8 mouse cellular contexts compared by ENCODE assay signal in genomic region chr11:109474086-109474742, GRCm38 (mm10). TPM values are rescaled to one million over a fixed set of nuclear protein-coding genes. Genes with fewer than 3 reads are reported as not detected.
DNase-seq lines count a peak whose midpoint lies in the region; ATAC-seq lines count a peak whose summit lies in the region.

No protein-coding gene starts in this region.

- peaks cover 20% of the 10 kb centered on the region for H3K4me1 ChIP-seq in heart, embryonic 15.5 days (replicated peaks)
- H3K4me1 ChIP-seq in forebrain, embryonic 15.5 days = peaks cover 29% of the 10 kb centered on the region

- peaks cover 3% of the 10 kb centered on the region; the same call in 1 of the 2 replicates for H3K27me3 ChIP-seq in heart, embryonic 15.5 days
- H3K27me3 ChIP-seq in forebrain, embryonic 15.5 days = no peaks in the 10 kb centered on the region

- ATAC-seq in heart, embryonic 15.5 days (replicated peaks; ENCODE audit: insufficient number of reproducible peaks, insufficient read depth, low FRiP score, low read depth) = no peak
- peak; percentile 39 for ATAC-seq in forebrain, embryonic 15.5 days (replicated peaks)

- H3K4me2 ChIP-seq in heart, embryonic 15.5 days = peak overlapping the region; percentile 97
- H3K4me2 ChIP-seq in forebrain, embryonic 15.5 days (replicated peaks) = peak overlapping the region; percentile 86

- peak overlapping the region; percentile 86 for H3K4me3 ChIP-seq in heart, embryonic 15.5 days
- peak overlapping the region; percentile 89 for H3K4me3 ChIP-seq in forebrain, embryonic 15.5 days
- H3K4me3 ChIP-seq in macrophage (ENCODE audit: inconsistent target) = peak overlapping the region; percentile 13; the same call in 1 of the 2 replicates

- no peaks in the 10 kb centered on the region for H3K9me3 ChIP-seq in heart, embryonic 15.5 days (replicated peaks)
- no peaks in the 10 kb centered on the region for H3K9me3 ChIP-seq in forebrain, embryonic 15.5 days

- DNase-seq in heart, adult 11 months = no peak
- DNase-seq in MN1 (ENCODE audit: low spot score) = peak; percentile 70
- no peak for DNase-seq in urinary bladder, postnatal 4 days (ENCODE audit: low spot score in 2 of 2)
- no peak for DNase-seq in kidney, postnatal 25 days
- DNase-seq in right cerebral cortex, postnatal 25 days = no peak

- peak overlapping the region; percentile 86 for H3K27ac ChIP-seq in heart, embryonic 15.5 days
- H3K27ac ChIP-seq in forebrain, embryonic 15.5 days (replicated peaks) = peak overlapping the region; percentile 94
- peak overlapping the region; percentile 54 for H3K27ac ChIP-seq in macrophage

- H3K79me2 ChIP-seq in macrophage (ENCODE audit: inconsistent target) = peaks cover 33% of the 10 kb centered on the region

- WGBS in heart, embryonic 15.5 days = 15% methylated on average over 14 of the region's 14 CpGs
- 11% methylated on average over 14 of the region's 14 CpGs for WGBS in forebrain, embryonic 15.5 days
- 16% methylated on average over 14 of the region's 14 CpGs for WGBS in macrophage (ENCODE audit: missing documents)

- peak overlapping the region; percentile 78 for H3K9ac ChIP-seq in heart, embryonic 15.5 days
- peak overlapping the region; percentile 80 for H3K9ac ChIP-seq in forebrain, embryonic 15.5 days (replicated peaks)

- H3K36me3 ChIP-seq in heart, embryonic 15.5 days = no peaks in the 10 kb centered on the region
- H3K36me3 ChIP-seq in forebrain, embryonic 15.5 days = no peaks in the 10 kb centered on the region
- H3K36me3 ChIP-seq in macrophage (ENCODE audit: inconsistent target) = no peaks in the 10 kb centered on the region

RNA-seq across cellular contexts. Expression of gene Slc16a6, which starts 0.8 kb away (rescaled TPM):
- polyA plus RNA-seq in heart, embryonic 15.5 days (2015; fragmentation: Nextera tagmentation; extraction: Ambion mirVana) = 6.0 and 7.4 TPM in 2 replicates
- 3.7 and 5.1 TPM in 2 replicates for polyA plus RNA-seq in forebrain, embryonic 15.5 days (2015; fragmentation: Nextera tagmentation; extraction: Ambion mirVana)
- 100 to 1,000 TPM in 25 of 26 experiments, 10 to 100 TPM in 1; 68.8 to 273 (median 190) TPM for total RNA-seq in macrophage (2018; cell fraction: chromatin; rRNA removed)
- total RNA-seq in macrophage (2018; cell fraction: cytosol; rRNA removed) = 100 to 1,000 TPM in 5 of 26 experiments, 10 to 100 TPM in 21; 41.7 to 127 (median 76.9) TPM
- 100 to 1,000 TPM in 25 of 26 experiments, 10 to 100 TPM in 1; 85.2 to 241 (median 194) TPM for total RNA-seq in macrophage (2018; cell fraction: nucleus; rRNA removed)
- polyA plus RNA-seq in macrophage (2018) = 42.9 to 88.7 TPM (median 63.5 TPM) in 3 replicates

RNA-seq across cellular contexts. Expression of gene Arsg, which starts 1.0 kb away (rescaled TPM):
- polyA plus RNA-seq in heart, embryonic 15.5 days (2015; fragmentation: Nextera tagmentation; extraction: Ambion mirVana) = 2.7 and 3.6 TPM in 2 replicates
- polyA plus RNA-seq in forebrain, embryonic 15.5 days (2015; fragmentation: Nextera tagmentation; extraction: Ambion mirVana) = 4.0 and 6.0 TPM in 2 replicates
- total RNA-seq in macrophage (2018; cell fraction: chromatin; rRNA removed) = 10 to 100 TPM; 10.1 to 29.8 (median 19.5) TPM
- 1 to 10 TPM; 1.9 to 5.1 (median 3.2) TPM for total RNA-seq in macrophage (2018; cell fraction: cytosol; rRNA removed)
- 10 to 100 TPM in 17 of 26 experiments, 1 to 10 TPM in 9; 6.0 to 20.6 (median 11.4) TPM for total RNA-seq in macrophage (2018; cell fraction: nucleus; rRNA removed)
- 2.1 to 3.4 TPM (median 2.5 TPM) in 3 replicates for polyA plus RNA-seq in macrophage (2018)

RNA-seq across cellular contexts. Expression of gene Amz2, which starts 48.5 kb away (rescaled TPM):
- polyA plus RNA-seq in heart, embryonic 15.5 days (2015; fragmentation: Nextera tagmentation; extraction: Ambion mirVana) = 33.0 and 36.2 TPM in 2 replicates
- polyA plus RNA-seq in forebrain, embryonic 15.5 days (2015; fragmentation: Nextera tagmentation; extraction: Ambion mirVana) = 67.3 and 72.6 TPM in 2 replicates
- 10 to 100 TPM; 25.6 to 95.9 (median 56.5) TPM for total RNA-seq in macrophage (2018; cell fraction: chromatin; rRNA removed)
- total RNA-seq in macrophage (2018; cell fraction: cytosol; rRNA removed) = 10 to 100 TPM; 24.6 to 33.2 (median 29.0) TPM
- total RNA-seq in macrophage (2018; cell fraction: nucleus; rRNA removed) = 10 to 100 TPM; 32.1 to 79.2 (median 45.3) TPM
- 22.7 to 28.5 TPM (median 22.9 TPM) in 3 replicates for polyA plus RNA-seq in macrophage (2018)

Comparison
In these comparisons a context has a peak if more than half of its experiments do, and no peak if none do; other contexts are left out.
1. H3K4me3 ChIP-seq: peak in every context shown above with its lines; median percentile 89 in forebrain, embryonic 15.5 days; 86 in heart, embryonic 15.5 days; 13 in macrophage.